Mouse (Mus musculus) kidney, adult 2 months (tissue): ENCODE data around the gene Slc19a3.

ENCODE experiments used
- CTCF ChIP-seq: fragments of 200-500 bp; conservative IDR thresholded peaks from 2 replicates; pipeline ENCODE4 v1.5.1; 2011; ENCODE audit warnings: low read depth, mild to moderate bottlenecking, control low read depth, low read length, moderate library complexity, mixed read lengths; ENCODE audit not compliant: insufficient read depth, insufficient read length
- POLR2A ChIP-seq: fragments of 200-500 bp; IDR thresholded peaks from one replicate; pipeline ENCODE4 v1.6.1; 2011; ENCODE audit warnings: low read depth, low read length, control low read depth

GRCm38 (mm10) chr1:83007471-83007870, 30.8 kb downstream of the Slc19a3 start:
- no peak for TF ChIP-seq CTCF
- no peak for TF ChIP-seq POLR2A
